Mouse (Mus musculus) kidney, postnatal 0 days (tissue): ENCODE results near the gene Ankrd13a. TPM values are rescaled to one million over a fixed set of nuclear protein-coding genes. Genes with fewer than 3 reads are reported as not detected.

Experiments
- ATAC-seq: fragments of 200-750 bp; cut with Nextera tagmentation; replicated peaks from 2 replicates; pipeline ENCODE4 v1.8.0; 2017; ENCODE audit warnings: low read depth, moderate number of reproducible peaks, moderate TSS enrichment, moderate library complexity; ENCODE audit not compliant: low FRiP score
- DNase-seq: peaks from one replicate; pipeline ENCODE4 v3.0.0-alpha.2; 2016; ENCODE audit warnings: low spot score
- H3K27ac ChIP-seq: fragments of 300-500 bp; sonication (generic); 2 replicates; pipeline ENCODE4 v1.5.1; 2014; ENCODE audit warnings: mild to moderate bottlenecking
- H3K27me3 ChIP-seq: fragments of 300-500 bp; sonication (generic); 2 replicates; pipeline ENCODE4 v1.6.1; 2014; ENCODE audit warnings: low read length, mixed read lengths; ENCODE audit not compliant: insufficient read depth
- H3K36me3 ChIP-seq: fragments of 300-500 bp; sonication (generic); 2 replicates; pipeline ENCODE4 v1.6.1; 2014; ENCODE audit warnings: low read length, mixed read lengths; ENCODE audit not compliant: insufficient read depth
- H3K4me1 ChIP-seq: fragments of 300-500 bp; sonication (generic); replicated peaks from 2 replicates; pipeline ENCODE4 v1.6.1; 2014; ENCODE audit warnings: antibody characterized with exemption, low read length, mixed read lengths; ENCODE audit not compliant: insufficient read depth
- H3K4me2 ChIP-seq: fragments of 300-500 bp; sonication (generic); 2 replicates; pipeline ENCODE4 v1.6.1; 2014; ENCODE audit warnings: mild to moderate bottlenecking, low read length, moderate library complexity, mixed read lengths
- H3K4me3 ChIP-seq: fragments of 300-500 bp; sonication (generic); replicated peaks from 2 replicates; pipeline ENCODE4 v1.5.1; 2014; ENCODE audit warnings: low read depth, low read length
- H3K9ac ChIP-seq: fragments of 300-500 bp; sonication (generic); 2 replicates; pipeline ENCODE4 v1.6.1; 2014; ENCODE audit warnings: low read depth, low read length
- H3K9me3 ChIP-seq: fragments of 300-500 bp; sonication (generic); replicated peaks from 2 replicates; pipeline ENCODE4 v1.6.1; 2016; ENCODE audit warnings: low read length, inconsistent platforms, mixed read lengths
- CTCF ChIP-seq: IDR thresholded peaks from 2 replicates; pipeline ENCODE4 v1.5.1; 2016; ENCODE audit warnings: antibody characterized with exemption, low read depth, mild to moderate bottlenecking, moderate library complexity
- WGBS: fragments of 180-500 bp; shearing (Covaris S2); extraction: QIAGEN DNeasy Blood & Tissue Kit; methylation state at CpG from one replicate; pipeline ENCODE4 v1.1.7; 2014; 5-methylcytosine and 5-hydroxymethylcytosine counted together
- polyA plus RNA-seq: library from polyadenylated mRNA; unstranded; fragments of >200 nt; fragmentation: Nextera tagmentation; extraction: Ambion mirVana; gene quantifications from 2 replicates; pipeline ENCODE4 v1.2.1, GENCODE M21; 2015

Gene Ankrd13a
- polyA plus RNA-seq, 1 experiment from 2014 or later, result 49.2 TPM

- H3K27me3 ChIP-seq, result no peaks in the 10 kb centered on the region
- H3K27ac ChIP-seq, result no peak overlapping the region
- no peak overlapping the region for H3K4me3 ChIP-seq
- WGBS, result 86% methylated on average over 5 of the region's 5 CpGs
- no peaks in the 10 kb centered on the region for H3K4me1 ChIP-seq
- H3K9me3 ChIP-seq, result no peaks in the 10 kb centered on the region
- DNase-seq, result no peak
- no peak for ATAC-seq
- no peak overlapping the region for H3K9ac ChIP-seq
- no peak for TF ChIP-seq CTCF
- no peak overlapping the region for H3K4me2 ChIP-seq
- H3K36me3 ChIP-seq, result peaks cover 58% of the 10 kb centered on the region
Measured at GRCm38 (mm10) chr5:114745581-114745980, 28.9 kb upstream of the Ankrd13a start.

GRCm38 (mm10) chr5:114746886-114747285 lies 27.6 kb upstream of the Ankrd13a start:
- Histone ChIP-seq H3K36me3 (peaks cover 62% of the 10 kb centered on the region), H3K4me2 (no peak overlapping the region), H3K9me3 (no peaks in the 10 kb centered on the region), H3K27me3 (no peaks in the 10 kb centered on the region), H3K9ac (no peak overlapping the region), H3K27ac (no peak overlapping the region), H3K4me1 (no peaks in the 10 kb centered on the region), H3K4me3 (no peak overlapping the region)
- ATAC-seq (no peak), DNase-seq (no peak)
- WGBS, result 93% methylated on average over 4 of the region's 4 CpGs
- TF ChIP-seq CTCF, result no peak

- DNase-seq, result no peak
- Histone ChIP-seq H3K4me2 (no peak overlapping the region), H3K9ac (no peak overlapping the region), H3K4me1 (no peaks in the 10 kb centered on the region), H3K27me3 (no peaks in the 10 kb centered on the region), H3K27ac (no peak overlapping the region), H3K4me3 (no peak overlapping the region), H3K36me3 (peaks cover 58% of the 10 kb centered on the region), H3K9me3 (no peaks in the 10 kb centered on the region)
- no peak for TF ChIP-seq CTCF
- WGBS, result 91% methylated on average over 5 of the region's 5 CpGs
- no peak for ATAC-seq
Measured at GRCm38 (mm10) chr5:114747521-114747920, 27.0 kb upstream of the Ankrd13a start.

- TF ChIP-seq CTCF, result no peak
- H3K36me3 ChIP-seq, result peaks cover 47% of the 10 kb centered on the region
- 86% methylated on average over 10 of the region's 10 CpGs for WGBS
Measured at GRCm38 (mm10) chr5:114750325-114750724, 24.2 kb upstream of the Ankrd13a start.

GRCm38 (mm10) chr5:114752397-114752796 lies 22.1 kb upstream of the Ankrd13a start:
- WGBS, result 94% methylated on average over 10 of the region's 10 CpGs
- TF ChIP-seq CTCF, result no peak
- Histone ChIP-seq H3K9me3 (no peaks in the 10 kb centered on the region), H3K4me3 (no peak overlapping the region), H3K4me1 (no peaks in the 10 kb centered on the region), H3K36me3 (peaks cover 47% of the 10 kb centered on the region), H3K9ac (no peak overlapping the region), H3K4me2 (no peak overlapping the region), H3K27ac (no peak overlapping the region), H3K27me3 (no peaks in the 10 kb centered on the region)
- DNase-seq (no peak), ATAC-seq (no peak)

More at GRCm38 (mm10) chr5:114750325-114750724, 24.2 kb upstream of the Ankrd13a start:
- no peak for ATAC-seq
- no peak for DNase-seq
- no peak overlapping the region for H3K9ac ChIP-seq
- no peak overlapping the region for H3K4me2 ChIP-seq
- H3K27me3 ChIP-seq, result no peaks in the 10 kb centered on the region
- H3K4me3 ChIP-seq, result no peak overlapping the region
- H3K9me3 ChIP-seq, result no peaks in the 10 kb centered on the region
- H3K27ac ChIP-seq, result no peak overlapping the region
- no peaks in the 10 kb centered on the region for H3K4me1 ChIP-seq

- H3K9me3 ChIP-seq, result no peaks in the 10 kb centered on the region
- H3K4me3 ChIP-seq, result no peak overlapping the region
- H3K4me2 ChIP-seq, result no peak overlapping the region
- no peak overlapping the region for H3K27ac ChIP-seq
- H3K27me3 ChIP-seq, result no peaks in the 10 kb centered on the region
- no peak for DNase-seq
- no peak for TF ChIP-seq CTCF
- peaks cover 40% of the 10 kb centered on the region for H3K36me3 ChIP-seq
- ATAC-seq, result no peak
- no peak overlapping the region for H3K9ac ChIP-seq
- 88% methylated on average over 12 of the region's 12 CpGs for WGBS
- no peaks in the 10 kb centered on the region for H3K4me1 ChIP-seq
Measured at GRCm38 (mm10) chr5:114753384-114753783, 21.1 kb upstream of the Ankrd13a start.

GRCm38 (mm10) chr5:114759536-114760090 lies 14.9 kb upstream of the Ankrd13a start:
- 92% methylated on average over 5 of the region's 5 CpGs for WGBS
- peaks cover 38% of the 10 kb centered on the region for H3K36me3 ChIP-seq
- TF ChIP-seq CTCF, result no peak

More at GRCm38 (mm10) chr5:114759536-114760090, 14.9 kb upstream of the Ankrd13a start:
- Histone ChIP-seq H3K4me3 (no peak overlapping the region), H3K4me1 (no peaks in the 10 kb centered on the region), H3K27me3 (no peaks in the 10 kb centered on the region), H3K9me3 (no peaks in the 10 kb centered on the region), H3K27ac (no peak overlapping the region), H3K9ac (no peak overlapping the region), H3K4me2 (no peak overlapping the region)
- ATAC-seq (no peak), DNase-seq (no peak)
